Mouse (Mus musculus): Measurements from ENCODE around the gene Hist1h4j.

DNA sequence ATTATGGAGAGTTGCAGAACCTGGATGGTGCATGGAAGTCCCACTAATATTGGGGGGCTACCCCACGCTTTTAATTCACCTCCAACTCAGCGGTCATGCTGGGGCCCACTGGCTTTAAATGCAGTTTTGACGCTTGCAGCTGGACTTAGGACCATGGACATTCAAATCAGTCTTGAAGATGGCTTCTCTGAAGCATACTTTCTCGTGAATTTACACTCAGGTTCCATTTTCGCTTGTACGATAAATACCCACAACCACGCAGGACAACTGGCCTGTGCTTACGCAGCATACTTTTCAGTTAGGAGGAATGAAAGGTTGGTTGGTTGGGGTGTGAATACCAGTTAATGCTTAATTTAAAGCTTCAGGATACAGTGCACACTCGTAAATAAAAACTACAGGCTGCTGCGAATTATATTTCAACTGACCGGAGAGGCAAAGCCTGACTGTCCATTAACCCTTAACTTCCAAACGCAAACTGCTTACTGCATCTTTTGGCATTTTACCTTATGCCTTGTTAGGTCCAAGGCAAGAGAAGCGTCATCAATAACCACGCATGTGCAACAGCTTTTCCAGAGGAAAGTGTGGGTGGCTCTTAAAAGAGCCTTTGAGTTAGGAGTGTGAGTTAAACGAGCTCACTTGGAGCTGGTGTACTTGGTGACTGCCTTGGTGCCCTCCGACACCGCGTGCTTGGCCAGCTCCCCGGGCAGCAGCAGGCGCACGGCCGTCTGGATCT, 19.6 kb upstream of the Hist1h4j start:
- TF ChIP-seq CTCF (conservative IDR thresholded peaks at IDR 0.05; ENCODE audit: insufficient read depth, insufficient read length, low read depth, low read length) (no peak), POLR2A (IDR thresholded peaks at IDR 0.05; ENCODE audit: low read depth, low read length) (no peak)

Measured in kidney, adult 2 months (tissue).